Mouse (Mus musculus) brown adipose tissue, adult 24 weeks (tissue): ENCODE measurements around the gene Hexdc. TPM values are rescaled to one million over a fixed set of nuclear protein-coding genes. Genes with fewer than 3 reads are reported as not detected.

Source experiments
- H3K27ac ChIP-seq: fragments of 200-500 bp; replicated peaks from 2 replicates; pipeline ENCODE4 v1.5.1; 2012; ENCODE audit warnings: low read depth, mild to moderate bottlenecking, low read length
- H3K4me1 ChIP-seq: fragments of 200-500 bp; 2 replicates; pipeline ENCODE4 v1.6.1; 2012; ENCODE audit warnings: low read length, mixed read lengths; ENCODE audit not compliant: control insufficient read depth, insufficient read depth, insufficient read length
- H3K4me3 ChIP-seq: fragments of 200-500 bp; 2 replicates; pipeline ENCODE4 v1.5.1; 2012; ENCODE audit warnings: low read depth, mild to moderate bottlenecking, low read length, moderate library complexity; ENCODE audit not compliant: insufficient read depth
- polyA plus RNA-seq: library from polyadenylated mRNA; stranded (reverse); fragments of >200 nt; gene quantifications from 2 replicates; pipeline ENCODE4 v1.2.4, GENCODE M21; 2012; ENCODE audit not compliant: missing spikeins, insufficient read depth, insufficient read length

Hexdc gene
- polyA plus RNA-seq, 1 experiment = 2.1 TPM

- no peaks in the 10 kb centered on the region for H3K4me1 ChIP-seq
- H3K4me3 ChIP-seq = no peak overlapping the region
- no peak overlapping the region for H3K27ac ChIP-seq
These were observed 2.6 kb upstream of the Hexdc start for GRCm38 (mm10) chr11:121201436-121202198.

- Histone ChIP-seq H3K27ac (no peak overlapping the region), H3K4me3 (peak overlapping the region; percentile 93), H3K4me1 (no peaks in the 10 kb centered on the region)
These were observed 423 bp upstream of the Hexdc start for GRCm38 (mm10) chr11:121203859-121204160.

DNA sequence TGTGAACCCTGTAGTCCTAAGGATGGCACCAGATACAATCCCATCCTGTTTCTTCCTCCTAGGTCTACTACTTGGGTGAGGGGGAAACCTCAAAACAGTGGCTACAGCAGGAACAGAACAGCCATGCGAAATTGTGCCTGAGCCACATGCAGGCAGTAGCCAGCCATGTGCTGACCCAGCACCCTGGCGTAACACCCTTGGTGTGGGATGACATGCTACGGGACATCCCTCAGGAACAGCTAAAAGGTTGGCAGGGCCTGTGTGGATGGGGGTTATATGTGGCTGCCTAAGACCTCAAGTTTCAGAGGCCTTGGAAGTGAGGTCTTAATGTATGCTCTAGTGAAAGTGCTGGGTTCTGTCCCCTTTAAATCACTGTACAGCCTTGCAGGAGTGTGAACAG, 12.6 kb downstream of the Hexdc start:
- Histone ChIP-seq H3K4me3 (no peak overlapping the region), H3K4me1 (no peaks in the 10 kb centered on the region), H3K27ac (no peak overlapping the region)

DNA sequence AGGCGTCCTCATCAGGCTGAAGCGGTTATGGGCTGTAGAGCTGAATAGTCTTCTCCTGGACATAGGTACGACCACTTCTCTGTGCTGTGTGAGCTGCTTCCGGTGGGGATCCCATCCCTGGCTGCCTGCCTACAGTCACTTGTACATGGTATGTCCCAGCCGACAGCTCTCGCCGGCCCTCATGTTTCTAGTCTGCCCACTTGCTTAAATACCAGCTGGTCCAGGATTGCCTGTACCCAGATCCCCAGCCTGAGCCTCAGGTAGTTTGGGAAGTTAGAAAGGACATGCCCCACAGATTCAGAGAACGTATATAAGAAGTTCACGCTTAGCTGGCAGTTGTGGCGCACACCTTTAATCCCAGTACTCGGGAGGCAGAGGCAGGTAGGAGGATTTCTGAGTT, 15.5 kb downstream of the Hexdc start:
- no peak overlapping the region for H3K4me3 ChIP-seq
- H3K4me1 ChIP-seq = no peaks in the 10 kb centered on the region
- no peak overlapping the region for H3K27ac ChIP-seq

- no peaks in the 10 kb centered on the region for H3K4me1 ChIP-seq
- H3K4me3 ChIP-seq = no peak overlapping the region
- no peak overlapping the region for H3K27ac ChIP-seq
These were observed 16.5 kb downstream of the Hexdc start for GRCm38 (mm10) chr11:121220771-121221170.

DNA sequence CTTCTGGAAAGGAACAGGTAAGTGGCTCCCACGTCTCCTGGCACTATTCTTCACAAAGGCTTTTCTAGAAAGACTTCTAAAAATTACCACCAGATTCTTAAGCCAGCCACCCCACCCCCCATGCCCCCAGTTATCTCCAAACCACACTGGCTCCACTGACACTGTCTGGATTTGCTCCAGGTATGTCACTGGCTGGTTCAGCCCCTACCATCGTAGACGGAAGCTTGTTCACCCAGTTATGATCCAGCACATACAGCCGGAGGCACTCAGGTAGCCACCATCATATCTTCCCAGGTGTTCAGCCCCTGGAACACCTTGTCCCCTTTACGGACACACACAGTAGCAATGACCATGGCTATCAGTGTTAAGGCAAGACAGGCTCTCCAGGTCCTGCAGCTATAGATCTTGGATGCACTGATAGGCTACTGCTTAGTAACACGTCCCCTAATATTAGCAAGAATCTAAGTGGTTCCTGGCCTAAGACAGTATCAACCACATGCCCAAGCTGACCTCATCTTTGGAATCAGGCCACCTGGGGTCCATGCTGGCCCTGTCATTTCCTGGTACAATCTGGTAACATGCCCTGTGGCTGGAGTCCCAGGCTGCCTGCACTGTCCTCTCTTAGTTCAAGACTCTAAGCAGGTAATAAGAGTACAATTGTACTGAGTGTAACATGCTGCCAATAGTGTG, 17.2 kb downstream of the Hexdc start:
- Histone ChIP-seq H3K4me3 (no peak overlapping the region), H3K4me1 (no peaks in the 10 kb centered on the region), H3K27ac (no peak overlapping the region)

DNA sequence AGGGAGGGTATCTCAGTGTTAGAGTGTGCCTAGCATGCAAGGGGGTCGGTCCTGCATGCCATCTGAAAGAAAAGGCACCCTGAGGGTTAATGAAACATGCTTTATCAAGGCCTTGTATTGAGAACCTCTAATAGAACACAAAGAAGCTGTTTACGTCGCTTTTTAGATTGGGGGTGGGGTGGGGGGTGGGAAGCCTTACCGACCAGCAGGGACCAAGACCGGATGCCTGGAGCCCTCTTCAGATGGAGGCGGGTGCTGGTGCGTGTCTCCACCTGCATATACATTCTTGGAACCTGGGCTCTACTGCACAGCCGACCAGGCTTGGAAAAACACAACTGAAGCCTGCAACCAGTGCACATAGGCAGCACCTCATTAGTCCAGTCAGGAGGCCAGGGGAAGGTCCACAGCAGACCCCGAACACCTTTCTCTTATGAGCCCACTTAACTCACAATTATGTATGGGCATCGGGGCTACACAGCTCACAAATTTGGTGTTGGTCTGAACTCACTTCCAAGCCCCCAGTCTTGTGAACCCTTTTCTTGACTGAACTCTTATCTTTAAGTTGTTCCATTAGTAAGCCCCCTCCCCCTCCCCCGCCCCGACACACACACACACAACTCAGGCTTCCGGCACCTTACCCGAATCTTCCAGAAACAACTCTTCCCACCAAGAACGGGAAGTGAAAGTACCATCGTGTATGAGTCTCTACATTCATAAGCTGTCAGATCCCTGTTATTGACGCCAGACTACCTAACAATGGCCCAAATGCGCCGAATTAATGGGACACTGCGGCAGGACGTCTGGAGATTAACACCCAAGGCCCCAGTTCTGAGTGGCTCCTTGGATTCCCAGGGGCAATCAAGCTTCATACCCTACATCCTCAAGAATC, 24.1 kb downstream of the Hexdc start:
- peak overlapping the region; percentile 89 for H3K27ac ChIP-seq
- H3K4me1 ChIP-seq = peaks cover 2% of the 10 kb centered on the region; the same call in 1 of the 2 replicates
- H3K4me3 ChIP-seq = peak overlapping the region; percentile 86

- peaks cover 2% of the 10 kb centered on the region; the same call in 1 of the 2 replicates for H3K4me1 ChIP-seq
- peak within 1 kb of the TSS; percentile 89 for H3K27ac ChIP-seq
- peak within 1 kb of the TSS; percentile 86 for H3K4me3 ChIP-seq
These were observed 24.8 kb downstream of the Hexdc start, which contains the start of gene Cybc1 for GRCm38 (mm10) chr11:121229018-121229439. TSS of gene Cybc1 (minus strand) at chr11:121229322.

DNA sequence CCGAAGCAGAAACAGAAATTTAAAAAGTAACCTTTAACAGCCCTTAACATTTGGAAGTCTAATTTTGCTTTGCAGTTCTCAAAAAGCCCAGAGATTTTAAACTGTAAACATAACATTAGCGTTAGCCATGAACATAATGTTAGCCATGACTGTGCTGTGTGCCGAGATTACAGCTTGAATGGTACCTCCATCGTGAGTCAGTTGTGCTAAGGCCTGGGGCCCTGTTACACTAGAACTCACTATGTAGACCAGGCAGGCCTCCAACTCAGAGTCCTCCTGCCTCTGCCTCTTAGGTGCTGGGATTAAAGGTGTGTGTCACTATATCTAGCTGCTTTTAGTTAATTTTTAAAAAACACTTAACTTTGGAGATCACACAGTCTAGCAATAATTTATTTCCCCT, 27.0 kb downstream of the Hexdc start:
- no peak overlapping the region for H3K27ac ChIP-seq
- peaks cover 2% of the 10 kb centered on the region; the same call in 1 of the 2 replicates for H3K4me1 ChIP-seq
- no peak overlapping the region for H3K4me3 ChIP-seq

DNA sequence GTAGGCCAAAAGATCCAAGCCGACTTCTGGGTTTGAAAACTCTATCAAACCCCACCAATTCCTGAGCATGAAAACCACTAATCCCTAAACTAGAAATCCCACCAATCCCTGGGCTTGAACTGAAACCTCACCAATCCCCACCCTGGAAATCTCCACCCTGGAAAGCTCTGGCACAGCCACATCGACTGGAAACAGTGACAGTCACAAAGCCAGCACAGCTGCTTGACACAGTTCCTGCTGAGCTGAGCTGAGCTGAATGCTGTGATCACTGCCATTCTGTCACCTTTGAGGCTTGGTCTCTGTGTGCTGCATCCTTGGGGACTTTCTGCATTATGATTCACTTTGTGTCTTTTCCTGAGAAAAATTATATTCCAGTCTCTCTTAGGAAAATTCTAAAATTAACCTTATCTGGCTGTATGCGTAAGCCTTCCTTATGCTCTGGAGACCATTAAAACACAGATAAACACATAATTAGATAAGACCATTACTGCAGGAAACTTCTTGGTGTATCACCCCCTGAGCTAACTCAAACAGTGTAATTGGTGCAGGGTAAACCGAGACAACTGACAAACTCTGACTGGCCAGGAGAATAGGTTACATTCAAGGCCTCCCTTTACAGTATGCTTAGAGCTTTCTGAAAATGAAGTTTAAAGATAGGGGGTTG, 27.5 kb downstream of the Hexdc start:
- H3K27ac ChIP-seq = no peak overlapping the region
- no peak overlapping the region for H3K4me3 ChIP-seq
- H3K4me1 ChIP-seq = peaks cover 2% of the 10 kb centered on the region; the same call in 1 of the 2 replicates

GRCm38 (mm10) chr11:121232706-121233105, 28.5 kb downstream of the Hexdc start:
- Histone ChIP-seq H3K27ac (no peak overlapping the region), H3K4me1 (peaks cover 2% of the 10 kb centered on the region; the same call in 1 of the 2 replicates), H3K4me3 (no peak overlapping the region)

DNA sequence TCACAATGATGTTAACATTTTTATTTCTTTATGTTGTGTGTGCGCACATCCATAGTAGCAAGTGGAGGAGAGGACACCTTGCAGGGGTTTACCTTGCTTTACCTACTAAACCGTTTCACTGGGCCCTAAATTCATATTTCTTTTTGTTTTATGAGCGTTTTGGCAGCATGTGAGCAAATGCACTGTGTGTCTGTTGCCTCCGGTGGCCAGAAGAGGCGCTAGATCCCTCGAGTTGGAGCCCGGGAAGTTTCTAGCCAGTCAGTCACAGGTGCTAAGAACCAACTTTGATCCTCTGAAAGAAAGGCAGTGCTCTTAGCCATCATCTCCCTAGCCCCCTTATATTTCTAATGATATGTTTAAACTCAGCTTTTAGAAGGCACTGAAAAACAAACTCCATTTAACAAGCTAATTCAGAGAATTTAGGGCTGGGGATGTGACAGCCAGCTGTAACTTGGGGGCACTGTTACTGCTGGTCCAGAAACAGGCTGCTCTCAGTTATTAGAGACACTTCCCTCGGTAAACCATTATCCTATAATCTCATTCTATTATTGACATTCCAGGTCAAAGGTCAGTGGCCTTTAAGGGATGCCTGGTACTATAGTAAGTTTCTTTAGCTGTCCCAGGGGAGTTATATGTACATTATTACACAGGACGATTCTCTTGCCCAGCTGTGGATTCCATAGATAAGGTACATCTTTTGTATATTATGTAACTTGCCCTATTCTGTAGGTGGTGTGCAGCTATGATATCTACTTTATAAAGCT, 31.4 kb downstream of the Hexdc start:
- Histone ChIP-seq H3K4me3 (no peak overlapping the region), H3K27ac (no peak overlapping the region), H3K4me1 (no peaks in the 10 kb centered on the region)

DNA sequence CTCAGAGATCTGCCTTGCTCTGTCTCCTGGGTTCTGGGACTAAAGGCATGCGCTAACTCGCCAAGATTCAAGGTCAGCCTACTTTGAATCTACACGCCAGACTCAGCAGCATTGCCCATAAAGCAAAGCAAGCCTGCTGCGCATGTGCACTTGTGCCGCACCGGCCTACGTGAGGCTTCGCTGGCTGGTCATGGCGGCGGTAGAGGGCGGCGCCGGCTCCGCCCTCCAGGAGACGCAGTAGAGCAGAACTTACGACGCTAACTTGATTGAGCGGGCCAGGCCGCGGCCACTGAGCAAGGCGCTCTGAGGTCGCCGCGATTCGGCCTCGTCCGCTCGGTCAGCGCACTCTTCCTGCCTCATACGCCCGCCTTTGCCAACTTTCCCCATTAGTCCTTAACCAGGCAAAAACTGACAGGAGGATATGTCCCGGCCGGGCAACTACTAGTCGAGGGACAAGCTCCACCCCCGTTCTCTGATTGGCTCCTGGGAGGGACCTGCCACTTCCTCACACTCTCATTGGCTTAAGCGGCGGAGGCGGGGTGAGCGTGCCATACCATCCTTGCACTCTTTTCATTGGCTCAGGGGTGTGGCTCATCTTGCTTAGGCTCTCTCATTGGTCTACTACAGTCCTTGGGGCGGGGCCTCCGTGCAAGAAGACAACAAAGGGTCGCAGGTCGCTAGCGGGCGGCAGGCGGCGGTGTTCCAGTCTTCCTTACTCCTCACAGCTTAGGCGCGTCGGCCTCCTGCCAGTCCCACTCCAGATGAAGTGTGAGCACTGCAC, 32.5 kb downstream of the Hexdc start, which contains the start of gene Narf:
Gene Narf, plus strand, starts transcription at position 690 of the 781 bp plus-strand sequence.
- Histone ChIP-seq H3K27ac (peak within 1 kb of the TSS; percentile 97), H3K4me3 (peak within 1 kb of the TSS; percentile 75), H3K4me1 (no peaks in the 10 kb centered on the region)
